Mouse (Mus musculus) liver, embryonic 12.5 days (tissue): ENCODE measurements around the gene Igfbp3. TPM values are rescaled to one million over a fixed set of nuclear protein-coding genes. Genes with fewer than 3 reads are reported as not detected.

Experiments used
- ATAC-seq: fragments of 200-750 bp; cut with Nextera tagmentation; 2 replicates; pipeline ENCODE4 v1.8.0; 2017; ENCODE audit warnings: moderate number of reproducible peaks, mild to moderate bottlenecking, moderate library complexity
- H3K27ac ChIP-seq: fragments of 300-500 bp; sonication (generic); 2 replicates; pipeline ENCODE4 v1.5.1; 2016; ENCODE audit warnings: mild to moderate bottlenecking
- H3K27me3 ChIP-seq: fragments of 300-500 bp; sonication (generic); replicated peaks from 2 replicates; pipeline ENCODE4 v1.6.1; 2016; ENCODE audit warnings: mild to moderate bottlenecking, moderate library complexity
- H3K36me3 ChIP-seq: fragments of 300-500 bp; sonication (generic); 2 replicates; pipeline ENCODE4 v1.6.1; 2016; ENCODE audit warnings: mild to moderate bottlenecking, moderate library complexity
- H3K4me1 ChIP-seq: fragments of 300-500 bp; sonication (generic); 2 replicates; pipeline ENCODE4 v1.6.1; 2016
- H3K4me2 ChIP-seq: fragments of 300-500 bp; sonication (generic); 2 replicates; pipeline ENCODE4 v1.6.1; 2016; ENCODE audit warnings: mild to moderate bottlenecking, moderate library complexity
- H3K4me3 ChIP-seq: fragments of 300-500 bp; sonication (generic); 2 replicates; pipeline ENCODE4 v1.5.1; 2016; ENCODE audit warnings: mild to moderate bottlenecking, moderate library complexity
- H3K9ac ChIP-seq: fragments of 300-500 bp; sonication (generic); 2 replicates; pipeline ENCODE4 v1.6.1; 2016; ENCODE audit warnings: mild to moderate bottlenecking, moderate library complexity
- H3K9me3 ChIP-seq: fragments of 300-500 bp; sonication (generic); replicated peaks from 2 replicates; pipeline ENCODE4 v1.6.1; 2016; ENCODE audit warnings: mild to moderate bottlenecking, moderate library complexity
- WGBS: fragments of 180-500 bp; shearing (Covaris S2); methylation state at CpG from one replicate; pipeline ENCODE4 v1.1.7; 2016; ENCODE audit not compliant: insufficient replicate concordance; 5-methylcytosine and 5-hydroxymethylcytosine counted together
- polyA plus RNA-seq: library from polyadenylated mRNA; unstranded; fragments of >200 nt; fragmentation: Nextera tagmentation; extraction: Ambion mirVana; gene quantifications from 2 replicates; pipeline ENCODE4 v1.2.1, GENCODE M21; 2016

The Igfbp3 gene
- polyA plus RNA-seq, 1 experiment from 2014 or later = 42.6 TPM

- no peaks in the 10 kb centered on the region for H3K9me3 ChIP-seq
- H3K27me3 ChIP-seq = no peaks in the 10 kb centered on the region
- no peak overlapping the region for H3K27ac ChIP-seq
- no peak for ATAC-seq
- no peaks in the 10 kb centered on the region for H3K4me1 ChIP-seq
- H3K4me3 ChIP-seq = no peak overlapping the region
- H3K9ac ChIP-seq = no peak overlapping the region
- 71% methylated on average over 9 of the region's 9 CpGs for WGBS
- H3K4me2 ChIP-seq = no peak overlapping the region
- H3K36me3 ChIP-seq = no peaks in the 10 kb centered on the region
Measured at GRCm38 (mm10) chr11:7203846-7204245, 9.9 kb downstream of the Igfbp3 start.

DNA sequence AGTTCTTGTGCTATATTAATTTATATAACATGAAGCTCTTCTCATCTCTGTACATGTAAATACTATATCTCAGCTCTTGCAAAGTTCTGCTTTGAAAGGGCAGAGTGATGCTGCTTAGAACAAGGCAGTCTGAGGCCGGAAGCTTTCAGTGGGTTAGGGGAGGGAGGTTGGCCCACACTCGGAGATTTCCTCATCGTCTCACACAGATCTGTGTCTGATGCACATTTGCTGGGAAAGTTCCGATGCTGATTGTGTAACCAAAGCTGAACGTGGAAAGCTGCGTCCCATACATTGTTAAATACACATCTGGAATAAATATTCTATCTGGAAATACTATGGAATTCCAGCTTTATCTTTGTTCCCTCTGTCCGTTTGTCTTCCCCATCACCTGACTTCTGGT is 11.5 kb downstream of the Igfbp3 start:
- Histone ChIP-seq H3K4me2 (no peak overlapping the region), H3K9me3 (no peaks in the 10 kb centered on the region), H3K4me1 (no peaks in the 10 kb centered on the region), H3K36me3 (no peaks in the 10 kb centered on the region), H3K4me3 (no peak overlapping the region), H3K27ac (no peak overlapping the region), H3K9ac (no peak overlapping the region), H3K27me3 (no peaks in the 10 kb centered on the region)
- no peak for ATAC-seq
- WGBS = 57% methylated on average over 7 of the region's 7 CpGs

- Histone ChIP-seq H3K4me3 (no peak overlapping the region), H3K27me3 (no peaks in the 10 kb centered on the region), H3K4me2 (no peak overlapping the region), H3K4me1 (no peaks in the 10 kb centered on the region), H3K36me3 (no peaks in the 10 kb centered on the region), H3K9me3 (no peaks in the 10 kb centered on the region), H3K27ac (no peak overlapping the region), H3K9ac (no peak overlapping the region)
- WGBS = 66% methylated on average over 9 of the region's 9 CpGs
- no peak for ATAC-seq
Measured at GRCm38 (mm10) chr11:7200393-7200783, 13.3 kb downstream of the Igfbp3 start.

GRCm38 (mm10) chr11:7199736-7200392 is 13.9 kb downstream of the Igfbp3 start:
- Histone ChIP-seq H3K4me2 (peak overlapping the region; percentile 40; the same call in 1 of the 2 replicates), H3K36me3 (no peaks in the 10 kb centered on the region), H3K9me3 (no peaks in the 10 kb centered on the region; the same call in 1 of the 2 replicates), H3K4me3 (0 out of 2 replicates have a peak overlapping the region, but pooled peaks have one; percentile 40), H3K27ac (no peak overlapping the region), H3K9ac (no peak overlapping the region), H3K27me3 (no peaks in the 10 kb centered on the region), H3K4me1 (no peaks in the 10 kb centered on the region)
- WGBS = 49% methylated on average over 14 of the region's 14 CpGs
- no peak for ATAC-seq

- no peaks in the 10 kb centered on the region for H3K27me3 ChIP-seq
- H3K9ac ChIP-seq = 0 out of 2 replicates have a peak overlapping the region, but pooled peaks have one; percentile 56
- peak overlapping the region; percentile 40 for H3K4me2 ChIP-seq
- no peaks in the 10 kb centered on the region; the same call in 1 of the 2 replicates for H3K9me3 ChIP-seq
- no peak for ATAC-seq
- no peak overlapping the region; the same call in 1 of the 2 replicates for H3K27ac ChIP-seq
- 54% methylated on average over 10 of the region's 10 CpGs for WGBS
- no peaks in the 10 kb centered on the region for H3K36me3 ChIP-seq
- peak overlapping the region; percentile 40 for H3K4me3 ChIP-seq
- no peaks in the 10 kb centered on the region for H3K4me1 ChIP-seq
Measured at GRCm38 (mm10) chr11:7198481-7199256, 15.1 kb downstream of the Igfbp3 start.

GRCm38 (mm10) chr11:7198006-7198405 is 15.7 kb downstream of the Igfbp3 start:
- Histone ChIP-seq H3K27me3 (no peaks in the 10 kb centered on the region), H3K4me2 (peak overlapping the region; percentile 40), H3K4me1 (no peaks in the 10 kb centered on the region), H3K9ac (peak overlapping the region; percentile 56; the same call in 1 of the 2 replicates), H3K4me3 (peak overlapping the region; percentile 40), H3K36me3 (no peaks in the 10 kb centered on the region), H3K27ac (peak overlapping the region; percentile 71), H3K9me3 (no peaks in the 10 kb centered on the region; the same call in 1 of the 2 replicates)
- 81% methylated on average over 19 of the region's 19 CpGs for WGBS
- peak; percentile 4; the same call in 1 of the 2 replicates for ATAC-seq

DNA sequence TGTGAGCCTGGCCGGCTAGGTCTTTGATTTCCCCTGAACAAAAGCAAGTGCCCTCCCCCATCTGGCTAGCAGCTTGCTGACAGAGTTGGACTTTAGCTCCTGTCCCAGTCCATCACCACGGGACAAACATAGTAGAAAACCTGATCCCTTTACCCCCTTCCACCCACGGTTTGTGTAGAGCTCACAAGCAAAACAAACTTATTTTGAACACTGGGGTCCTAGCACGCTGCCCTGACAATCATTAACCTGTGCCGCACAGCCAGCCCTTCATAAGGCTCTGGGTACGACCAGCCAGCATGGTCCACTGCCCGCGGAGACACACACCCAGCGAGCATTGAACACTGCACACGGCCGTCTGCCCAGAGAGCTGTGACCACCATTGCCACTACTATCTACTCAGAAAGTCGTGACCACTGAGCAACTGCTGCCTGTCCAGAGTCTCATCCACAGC is 16.2 kb downstream of the Igfbp3 start, which contains the start of gene Igfbp1:
TSS of gene Igfbp1 (plus strand) at position 292 of the 451 bp plus-strand sequence.
- H3K36me3 ChIP-seq = no peaks in the 10 kb centered on the region
- ATAC-seq = peak; percentile 73
- no peaks in the 10 kb centered on the region for H3K27me3 ChIP-seq
- peak within 1 kb of the TSS; percentile 40 for H3K4me2 ChIP-seq
- H3K27ac ChIP-seq = peak within 1 kb of the TSS; percentile 71
- H3K4me3 ChIP-seq = peak within 1 kb of the TSS; percentile 40
- peak within 1 kb of the TSS; percentile 56; the same call in 1 of the 2 replicates for H3K9ac ChIP-seq
- WGBS = 55% methylated on average over 12 of the region's 12 CpGs
- H3K9me3 ChIP-seq = no peaks in the 10 kb centered on the region; the same call in 1 of the 2 replicates
- H3K4me1 ChIP-seq = no peaks in the 10 kb centered on the region

DNA sequence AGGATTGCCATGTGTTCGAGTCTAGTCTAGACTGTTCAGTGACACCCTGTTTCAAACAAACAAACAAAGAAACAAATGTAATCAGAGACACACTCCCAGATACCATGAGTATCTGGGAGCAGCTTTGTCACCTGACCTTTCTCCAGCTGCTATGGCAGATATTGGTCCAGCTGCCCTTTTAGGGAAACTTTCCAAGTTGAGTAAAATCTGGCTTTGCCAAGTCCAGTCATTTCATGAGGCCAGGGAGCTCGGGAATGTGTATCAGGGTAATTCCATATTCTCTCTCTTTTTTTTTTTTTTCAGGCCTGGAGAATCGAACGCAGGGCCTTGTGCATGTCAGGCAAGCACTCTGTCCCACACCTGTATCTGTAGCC is 18.4 kb downstream of the Igfbp3 start:
- H3K4me1 ChIP-seq = no peaks in the 10 kb centered on the region
- no peak for ATAC-seq
- no peak overlapping the region for H3K27ac ChIP-seq
- no peak overlapping the region for H3K4me3 ChIP-seq
- H3K36me3 ChIP-seq = no peaks in the 10 kb centered on the region
- 68% methylated on average over 4 of the region's 4 CpGs for WGBS
- no peaks in the 10 kb centered on the region; the same call in 1 of the 2 replicates for H3K9me3 ChIP-seq
- no peak overlapping the region for H3K9ac ChIP-seq
- H3K4me2 ChIP-seq = no peak overlapping the region
- H3K27me3 ChIP-seq = no peaks in the 10 kb centered on the region

GRCm38 (mm10) chr11:7194432-7195311 is 19.1 kb downstream of the Igfbp3 start:
- WGBS = 80% methylated on average over 10 of the region's 10 CpGs
- Histone ChIP-seq H3K27ac (no peak overlapping the region), H3K27me3 (no peaks in the 10 kb centered on the region), H3K4me1 (no peaks in the 10 kb centered on the region), H3K36me3 (no peaks in the 10 kb centered on the region), H3K9me3 (no peaks in the 10 kb centered on the region; the same call in 1 of the 2 replicates), H3K4me2 (no peak overlapping the region), H3K9ac (no peak overlapping the region), H3K4me3 (no peak overlapping the region)
- no peak for ATAC-seq

- Histone ChIP-seq H3K4me2 (no peak overlapping the region), H3K9ac (no peak overlapping the region), H3K36me3 (no peaks in the 10 kb centered on the region), H3K27ac (0 out of 2 replicates have a peak overlapping the region, but pooled peaks have one; percentile 36), H3K27me3 (no peaks in the 10 kb centered on the region), H3K9me3 (no peaks in the 10 kb centered on the region; the same call in 1 of the 2 replicates), H3K4me1 (no peaks in the 10 kb centered on the region), H3K4me3 (no peak overlapping the region)
- ATAC-seq = no peak
- WGBS = 57% methylated on average over 9 of the region's 9 CpGs
Measured at GRCm38 (mm10) chr11:7193134-7193533, 20.6 kb downstream of the Igfbp3 start.

GRCm38 (mm10) chr11:7192710-7193109 is 21.0 kb downstream of the Igfbp3 start:
- WGBS = 46% methylated on average over 6 of the region's 6 CpGs
- Histone ChIP-seq H3K4me3 (no peak overlapping the region), H3K36me3 (no peaks in the 10 kb centered on the region), H3K4me1 (no peaks in the 10 kb centered on the region), H3K4me2 (no peak overlapping the region), H3K27ac (0 out of 2 replicates have a peak overlapping the region, but pooled peaks have one; percentile 36), H3K9ac (no peak overlapping the region), H3K9me3 (no peaks in the 10 kb centered on the region; the same call in 1 of the 2 replicates), H3K27me3 (no peaks in the 10 kb centered on the region)
- peak; percentile 39 for ATAC-seq
